Mouse (Mus musculus) layer of hippocampus, postnatal 25 days (tissue): ENCODE results near the gene Psmd4. TPM values are rescaled to one million over a fixed set of nuclear protein-coding genes. Genes with fewer than 3 reads are reported as not detected.

Source experiments
- DNase-seq, 2 experiments: peaks; one replicate each; pipeline ENCODE4 v3.0.0; 2022; ENCODE audit warnings: mixed read lengths in 2 of 2, low spot score in 1 of 2; ENCODE audit errors: extremely low spot score in 1 of 2
- microRNA-seq, 2 experiments: library from miRNA; unstranded; fragments of <30 nt; microRNA quantifications; one replicate each; pipeline ENCODE4 v1.2.0; 2021
- total RNA-seq, 2 experiments: library from RNA; stranded (reverse); gene quantifications; 2 replicates each; pipeline ENCODE4 v1.2.3; 2021

Psmd4 gene
- total RNA-seq, 2 experiments from 2014 or later: 156 to 163 TPM

GRCm38 (mm10) chr3:94984312-94984711 is 58.1 kb downstream of the Psmd4 start:
- no peak for DNase-seq

Small RNA genes within 50 kb of the gene (microRNA-seq; reads per million reads assigned to microRNA genes)
- 1.8 to 4.8 reads per million in 2 experiments for gene Mir7013

Other genes starting within 250 kb of the Psmd4 start
- gene Pogz, start 205.0 kb downstream of the Psmd4 start, total RNA-seq: 10 to 100 TPM; 47.6 to 57.9 TPM
- gene Psmb4, start 155.7 kb downstream of the Psmd4 start, total RNA-seq: 100 to 1,000 TPM; 253 to 304 TPM
- gene Selenbp1, start 109.6 kb downstream of the Psmd4 start, total RNA-seq: 10 to 100 TPM; 10.3 to 10.6 TPM
- 10 to 100 TPM; 18.8 to 22.3 TPM for gene Rfx5, start 88.5 kb downstream of the Psmd4 start, total RNA-seq
- gene Pi4kb, start 67.9 kb downstream of the Psmd4 start, total RNA-seq: 10 to 100 TPM; 52.5 to 58.0 TPM
- 10 to 100 TPM; 23.4 to 30.0 TPM for gene Zfp687, start 27.2 kb downstream of the Psmd4 start, total RNA-seq
- gene Pip5k1a, start 64.3 kb upstream of the Psmd4 start, total RNA-seq: 10 to 100 TPM; 57.6 to 58.0 TPM
- gene Vps72, start 68.4 kb upstream of the Psmd4 start, total RNA-seq: 10 to 100 TPM; 46.2 to 50.3 TPM
- gene Tmod4, start 81.9 kb upstream of the Psmd4 start, total RNA-seq: under 1 TPM; 0.76 to 0.94 TPM
- gene Scnm1, start 91.4 kb upstream of the Psmd4 start, total RNA-seq: 10 to 100 TPM; 43.1 to 48.2 TPM
- 10 to 100 TPM; 16.5 to 18.4 TPM for gene Lysmd1, start 91.5 kb upstream of the Psmd4 start, total RNA-seq
- gene Tnfaip8l2, start 99.7 kb upstream of the Psmd4 start, total RNA-seq: 1 to 10 TPM; 2.1 to 3.1 TPM
- gene Sema6c, start 117.8 kb upstream of the Psmd4 start, total RNA-seq: 10 to 100 TPM; 35.1 to 41.9 TPM
- 10 to 100 TPM; 10.9 to 15.1 TPM for gene Gabpb2, start 175.3 kb upstream of the Psmd4 start, total RNA-seq
- gene Cdc42se1, start 186.1 kb upstream of the Psmd4 start, total RNA-seq: 10 to 100 TPM; 73.5 to 83.9 TPM
- 100 to 1,000 TPM; 350 to 366 TPM for gene Mllt11, start 189.6 kb upstream of the Psmd4 start, total RNA-seq
- gene Gm128, start 199.0 kb upstream of the Psmd4 start, total RNA-seq: under 1 TPM in 1 of 2 experiments, not detected in 1; 0.12 TPM
- under 1 TPM; 0.22 to 0.52 TPM for gene Bnipl, start 208.6 kb upstream of the Psmd4 start, total RNA-seq
- 10 to 100 TPM; 21.5 to 24.2 TPM for gene Mindy1, start 238.7 kb upstream of the Psmd4 start, total RNA-seq
- 10 to 100 TPM; 20.6 to 22.6 TPM for gene Prune1, start 239.5 kb upstream of the Psmd4 start, total RNA-seq